Mouse (Mus musculus) forebrain, postnatal 0 days (tissue): ENCODE measurements at regions not wholly inside any gene's neighbourhood (a gene's known extent, or its start where the extent isn't known, plus 50 kb on each side); places are given as distances from the start of the nearest gene placed in this dataset.

ENCODE experiments used
- ATAC-seq: fragments of 200-750 bp; cut with Nextera tagmentation; 2 replicates; pipeline ENCODE4 v1.8.0; 2017; ENCODE audit warnings: mild to moderate bottlenecking, moderate library complexity
- DNase-seq: peaks from one replicate; pipeline ENCODE4 v3.0.0-alpha.2; 2015
- H3K27ac ChIP-seq: fragments of 300-500 bp; sonication (generic); 2 replicates; pipeline ENCODE4 v1.5.1; 2014; ENCODE audit warnings: low read depth, mild to moderate bottlenecking, antibody characterized with exemption, low read length, moderate library complexity, mixed read lengths
- H3K27me3 ChIP-seq: fragments of 300-500 bp; sonication (generic); 2 replicates; pipeline ENCODE4 v1.6.1; 2014; ENCODE audit warnings: mild to moderate bottlenecking, low read length, mixed read lengths; ENCODE audit not compliant: insufficient read depth
- H3K36me3 ChIP-seq: fragments of 300-500 bp; sonication (generic); 2 replicates; pipeline ENCODE4 v1.6.1; 2014; ENCODE audit warnings: mild to moderate bottlenecking, moderate library complexity; ENCODE audit not compliant: insufficient read depth
- H3K4me1 ChIP-seq: fragments of 300-500 bp; sonication (generic); 2 replicates; pipeline ENCODE4 v1.6.1; 2014; ENCODE audit warnings: antibody characterized with exemption; ENCODE audit not compliant: insufficient read depth
- H3K4me2 ChIP-seq: fragments of 300-500 bp; sonication (generic); 2 replicates; pipeline ENCODE4 v1.6.1; 2014; ENCODE audit warnings: low read depth, mild to moderate bottlenecking, moderate library complexity
- H3K4me3 ChIP-seq: fragments of 300-500 bp; sonication (generic); 2 replicates; pipeline ENCODE4 v1.5.1; 2014; ENCODE audit warnings: low read depth, low read length, mixed read lengths
- H3K9ac ChIP-seq: fragments of 300-500 bp; sonication (generic); 2 replicates; pipeline ENCODE4 v1.6.1; 2014; ENCODE audit warnings: mild to moderate bottlenecking
- H3K9me3 ChIP-seq: fragments of 300-500 bp; sonication (generic); 2 replicates; pipeline ENCODE4 v1.6.1; 2016; ENCODE audit warnings: low read length
- CTCF ChIP-seq: sonication (generic); IDR thresholded peaks from 2 replicates; pipeline ENCODE4 v1.5.1; 2016; ENCODE audit warnings: antibody characterized with exemption, control low read depth, low read depth
- WGBS: fragments of 180-500 bp; shearing (Covaris S2); extraction: QIAGEN DNeasy Blood & Tissue Kit; methylation state at CpG from one replicate; pipeline ENCODE4 v1.1.7; 2014; 5-methylcytosine and 5-hydroxymethylcytosine counted together

DNA sequence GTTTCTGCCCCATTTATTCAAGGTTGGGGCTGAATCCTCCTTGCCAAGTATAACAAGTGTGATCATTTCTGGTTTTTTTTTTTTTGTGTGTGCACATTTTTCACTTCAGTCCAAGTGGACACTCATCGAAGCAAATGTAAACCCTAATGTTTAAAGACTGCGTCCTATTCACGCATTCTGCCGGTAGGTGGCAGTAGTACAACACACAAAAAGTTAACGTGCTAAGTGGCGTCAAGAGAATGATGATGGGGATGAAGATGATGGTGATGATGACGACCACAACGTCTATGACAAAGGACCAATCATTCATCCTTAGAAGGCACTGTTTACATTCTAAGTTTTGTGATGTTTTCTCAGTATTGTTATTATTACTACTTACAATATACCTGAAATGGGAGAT, 164.3 kb upstream of the Sel1l start:
- 5% methylated on average over 8 of the region's 8 CpGs for WGBS
- Histone ChIP-seq H3K9me3 (no peaks in the 10 kb centered on the region), H3K36me3 (no peaks in the 10 kb centered on the region), H3K4me1 (no peaks in the 10 kb centered on the region), H3K27me3 (no peaks in the 10 kb centered on the region), H3K27ac (no peak overlapping the region), H3K4me3 (no peak overlapping the region), H3K9ac (no peak overlapping the region), H3K4me2 (no peak overlapping the region)
- no peak for ATAC-seq
- peak; percentile 95 for TF ChIP-seq CTCF
- DNase-seq, result peak; percentile 87

DNA sequence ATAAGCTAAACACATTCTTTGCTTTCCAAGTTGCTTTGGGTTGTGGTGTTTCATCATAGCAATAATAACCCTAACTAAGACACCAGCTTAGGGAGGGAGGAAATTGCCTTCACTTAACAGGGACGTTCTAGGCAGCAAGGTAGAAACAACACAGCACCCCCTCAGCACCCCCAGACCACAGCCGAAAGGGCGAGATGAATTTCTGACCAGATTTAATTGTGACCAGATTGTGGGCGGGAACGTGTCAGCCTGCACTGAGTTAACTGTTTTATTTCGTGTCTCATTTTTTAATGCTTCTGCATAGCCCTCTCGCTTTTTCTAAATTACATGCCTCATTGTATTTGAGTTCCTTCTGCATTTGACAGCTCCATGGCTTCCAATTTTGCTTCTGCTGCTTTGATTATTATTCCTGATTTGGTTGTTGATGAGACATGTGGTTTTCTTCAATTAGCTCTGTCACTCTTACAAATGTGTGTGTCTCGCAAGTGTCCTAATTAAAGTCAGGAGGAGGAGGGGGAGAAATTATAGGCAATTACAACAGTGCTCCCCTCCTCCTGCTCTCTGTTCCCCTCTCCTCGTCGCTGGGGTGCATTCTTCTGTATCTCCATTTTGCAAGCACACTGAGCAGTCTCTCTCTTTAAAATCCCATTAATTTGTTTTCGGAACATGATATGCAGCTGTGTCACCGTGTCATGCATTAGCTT, 155.6 kb upstream of the Sel1l start:
- TF ChIP-seq CTCF, result no peak
- 14% methylated on average over 12 of the region's 12 CpGs for WGBS
- no peak overlapping the region for H3K9ac ChIP-seq
- no peaks in the 10 kb centered on the region for H3K27me3 ChIP-seq
- H3K4me2 ChIP-seq, result peak overlapping the region; percentile 11; the same call in 1 of the 2 replicates
- H3K4me1 ChIP-seq, result no peaks in the 10 kb centered on the region
- no peak overlapping the region for H3K27ac ChIP-seq
- no peak overlapping the region for H3K4me3 ChIP-seq
- H3K9me3 ChIP-seq, result no peaks in the 10 kb centered on the region
- ATAC-seq (peak; percentile 94), DNase-seq (peak; percentile 58)
- no peaks in the 10 kb centered on the region for H3K36me3 ChIP-seq

DNA sequence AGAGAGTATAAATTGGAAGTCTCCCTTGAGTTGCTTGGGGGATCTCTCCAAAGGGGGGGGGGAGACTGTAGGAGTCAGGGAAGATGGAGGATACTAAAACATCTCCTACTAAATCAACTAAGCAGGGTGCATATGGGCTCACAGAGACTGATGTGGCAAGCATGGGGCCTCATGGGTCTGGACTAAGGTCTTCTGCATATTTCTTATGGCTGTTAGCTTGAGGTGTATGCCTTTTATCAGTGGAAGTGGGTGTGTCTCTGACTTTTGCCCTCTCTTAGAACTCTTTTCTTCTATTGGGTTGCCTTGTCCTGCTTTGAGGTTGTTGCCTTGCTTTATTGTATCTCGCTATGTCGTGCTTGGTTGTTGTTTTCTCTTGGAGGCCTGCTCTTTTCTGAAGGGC, 150.1 kb upstream of the Sel1l start:
- WGBS, result 90% methylated on average over 2 of the region's 2 CpGs
- ATAC-seq, result no peak
- H3K9ac ChIP-seq, result no peak overlapping the region
- no peaks in the 10 kb centered on the region for H3K27me3 ChIP-seq
- no peak for DNase-seq
- H3K27ac ChIP-seq, result no peak overlapping the region
- H3K4me3 ChIP-seq, result no peak overlapping the region
- H3K36me3 ChIP-seq, result no peaks in the 10 kb centered on the region
- no peaks in the 10 kb centered on the region for H3K4me1 ChIP-seq
- no peaks in the 10 kb centered on the region for H3K9me3 ChIP-seq
- no peak for TF ChIP-seq CTCF
- no peak overlapping the region for H3K4me2 ChIP-seq

DNA sequence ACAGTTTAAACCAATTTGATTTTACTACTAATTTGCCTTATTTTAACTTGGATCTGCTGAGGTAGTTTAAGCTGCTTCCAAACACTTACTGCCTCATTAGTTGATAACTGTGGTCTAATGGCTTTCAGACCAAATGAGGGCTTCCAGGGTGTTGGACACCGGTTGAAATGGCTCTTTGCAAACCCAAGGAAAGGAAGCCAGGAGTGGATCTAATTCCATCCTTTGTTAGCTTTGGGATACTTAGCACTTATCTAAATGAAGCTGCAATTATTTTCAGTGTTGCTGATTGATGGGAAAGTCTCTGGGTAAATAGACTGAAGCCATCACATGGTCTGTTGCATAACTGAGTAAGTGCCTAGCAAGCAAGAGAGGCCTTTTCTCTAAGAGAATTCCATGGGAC, 148.4 kb upstream of the Sel1l start:
- no peaks in the 10 kb centered on the region for H3K9me3 ChIP-seq
- no peak overlapping the region for H3K4me2 ChIP-seq
- no peak overlapping the region for H3K4me3 ChIP-seq
- ATAC-seq (no peak), DNase-seq (no peak)
- no peaks in the 10 kb centered on the region for H3K27me3 ChIP-seq
- no peak overlapping the region for H3K9ac ChIP-seq
- no peak for TF ChIP-seq CTCF
- H3K4me1 ChIP-seq, result no peaks in the 10 kb centered on the region
- no peaks in the 10 kb centered on the region for H3K36me3 ChIP-seq
- 19% methylated on average over 1 of the region's 1 CpGs for WGBS
- no peak overlapping the region for H3K27ac ChIP-seq

DNA sequence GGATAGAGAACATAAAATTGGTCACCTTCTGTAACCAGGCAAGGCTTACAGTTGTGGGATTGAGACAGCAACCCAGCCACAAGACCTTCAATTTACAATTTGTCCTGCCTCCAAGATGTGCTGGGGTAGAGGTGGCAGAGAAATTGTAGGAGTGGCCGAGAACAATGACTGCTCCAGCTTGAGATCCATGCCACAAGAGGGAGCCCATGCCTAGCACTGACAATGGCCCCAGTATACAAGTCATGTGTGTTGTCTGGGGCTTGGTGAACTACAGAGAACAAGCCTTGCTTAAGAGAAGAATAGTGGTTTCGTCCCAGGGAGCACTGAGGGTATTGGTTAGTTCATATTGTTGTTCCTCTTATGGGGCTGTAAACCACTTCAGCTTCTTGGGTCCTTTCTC, 146.6 kb upstream of the Sel1l start:
- ATAC-seq (no peak), DNase-seq (no peak)
- Histone ChIP-seq H3K27me3 (no peaks in the 10 kb centered on the region), H3K9ac (no peak overlapping the region), H3K4me2 (no peak overlapping the region), H3K27ac (no peak overlapping the region), H3K9me3 (no peaks in the 10 kb centered on the region), H3K36me3 (no peaks in the 10 kb centered on the region), H3K4me1 (no peaks in the 10 kb centered on the region), H3K4me3 (no peak overlapping the region)
- TF ChIP-seq CTCF, result peak; percentile 10; the same call in 1 of the 2 replicates
- whole genome bisulfite sequencing, result 73% methylated on average over 2 of the region's 2 CpGs

DNA sequence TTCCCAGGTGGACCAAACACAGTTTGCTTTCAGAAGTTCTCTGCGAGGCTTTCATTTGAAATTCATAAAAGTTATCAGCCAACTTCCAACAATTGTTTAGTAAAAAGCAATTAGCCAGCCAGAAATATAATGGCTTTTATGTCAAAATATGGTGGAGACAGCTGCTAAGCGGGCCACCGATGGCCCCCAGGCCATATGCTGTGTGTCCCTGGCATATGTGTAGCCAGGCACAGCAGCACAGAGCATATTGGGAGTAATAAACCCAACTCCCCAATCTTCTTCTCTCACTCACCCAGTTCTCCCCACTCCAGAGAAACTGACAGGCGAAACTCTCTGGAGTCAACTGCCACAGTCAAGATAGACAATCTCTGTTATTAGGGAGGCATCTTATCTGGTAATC, 137.5 kb upstream of the Sel1l start:
- H3K9ac ChIP-seq, result no peak overlapping the region
- no peak overlapping the region for H3K4me3 ChIP-seq
- H3K27me3 ChIP-seq, result no peaks in the 10 kb centered on the region
- H3K27ac ChIP-seq, result no peak overlapping the region
- no peak for TF ChIP-seq CTCF
- WGBS, result 62% methylated on average over 4 of the region's 4 CpGs
- ATAC-seq, result no peak
- H3K4me2 ChIP-seq, result no peak overlapping the region
- no peaks in the 10 kb centered on the region for H3K4me1 ChIP-seq
- no peaks in the 10 kb centered on the region for H3K36me3 ChIP-seq
- DNase-seq, result peak; percentile 22
- no peaks in the 10 kb centered on the region for H3K9me3 ChIP-seq

DNA sequence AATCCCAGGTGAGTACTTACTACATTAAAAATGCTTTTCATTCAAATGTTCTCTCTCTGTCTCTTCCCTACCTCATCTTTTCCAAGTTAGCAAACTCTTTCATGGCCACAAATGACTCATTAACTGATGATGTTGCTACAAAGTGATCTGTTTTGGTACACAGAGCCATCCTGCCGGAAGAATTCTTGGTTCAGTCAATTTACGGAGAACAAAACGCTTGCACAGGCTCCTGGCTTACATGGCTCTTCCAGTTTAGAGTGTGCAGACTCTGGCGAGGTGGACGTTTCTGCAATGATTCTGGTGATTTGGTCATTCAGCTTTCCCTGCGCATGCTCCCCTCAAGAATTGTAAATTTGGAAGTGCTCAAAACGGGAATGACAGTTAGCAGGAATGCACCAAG, 131.4 kb upstream of the Sel1l start:
- ATAC-seq (no peak), DNase-seq (no peak)
- Histone ChIP-seq H3K9ac (no peak overlapping the region), H3K4me3 (no peak overlapping the region), H3K27ac (no peak overlapping the region), H3K4me2 (no peak overlapping the region), H3K9me3 (no peaks in the 10 kb centered on the region), H3K4me1 (no peaks in the 10 kb centered on the region), H3K36me3 (no peaks in the 10 kb centered on the region), H3K27me3 (no peaks in the 10 kb centered on the region)
- TF ChIP-seq CTCF, result no peak
- WGBS, result 55% methylated on average over 7 of the region's 7 CpGs

DNA sequence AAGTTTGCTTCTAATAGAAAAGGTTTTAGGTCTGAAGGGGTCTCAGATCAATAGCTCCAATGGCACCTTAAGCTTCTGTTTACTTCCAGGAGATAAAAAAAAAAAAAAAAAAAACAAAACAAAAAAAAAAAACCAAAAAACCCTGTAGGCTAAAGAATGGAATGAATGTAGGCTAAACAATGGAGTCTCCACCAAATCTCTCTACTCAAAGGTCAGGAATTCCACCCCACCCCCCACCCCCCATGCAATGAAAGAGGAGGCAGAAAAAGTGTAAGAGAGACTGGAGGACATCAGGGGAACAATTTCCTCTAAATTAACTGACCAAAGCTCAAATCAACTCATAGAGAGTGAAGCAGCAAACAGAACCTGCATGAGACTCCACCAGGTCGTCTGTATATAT, 122.1 kb upstream of the Sel1l start:
- no peak for ATAC-seq
- no peaks in the 10 kb centered on the region for H3K4me1 ChIP-seq
- no peak overlapping the region for H3K4me3 ChIP-seq
- 44% methylated on average over 1 of the region's 1 CpGs for WGBS
- no peak overlapping the region for H3K9ac ChIP-seq
- H3K36me3 ChIP-seq, result no peaks in the 10 kb centered on the region
- DNase-seq, result no peak
- H3K4me2 ChIP-seq, result no peak overlapping the region
- H3K9me3 ChIP-seq, result no peaks in the 10 kb centered on the region
- no peak for TF ChIP-seq CTCF
- H3K27me3 ChIP-seq, result no peaks in the 10 kb centered on the region
- no peak overlapping the region for H3K27ac ChIP-seq
